Mouse (Mus musculus) skeletal muscle tissue, adult 2 months (tissue): Measurements from ENCODE around the gene Cyp4a12a.
"Not testable (repeated sequence)": the region's sequence is repeated elsewhere in the genome, so short reads cannot be mapped to it uniquely, and the experiment has no call there.

Source experiments
- DNase-seq: peaks from one replicate; pipeline ENCODE4 v3.0.0-alpha.2; 2012; ENCODE audit warnings: low read depth, low spot score

Gene Cyp4a12a

DNA sequence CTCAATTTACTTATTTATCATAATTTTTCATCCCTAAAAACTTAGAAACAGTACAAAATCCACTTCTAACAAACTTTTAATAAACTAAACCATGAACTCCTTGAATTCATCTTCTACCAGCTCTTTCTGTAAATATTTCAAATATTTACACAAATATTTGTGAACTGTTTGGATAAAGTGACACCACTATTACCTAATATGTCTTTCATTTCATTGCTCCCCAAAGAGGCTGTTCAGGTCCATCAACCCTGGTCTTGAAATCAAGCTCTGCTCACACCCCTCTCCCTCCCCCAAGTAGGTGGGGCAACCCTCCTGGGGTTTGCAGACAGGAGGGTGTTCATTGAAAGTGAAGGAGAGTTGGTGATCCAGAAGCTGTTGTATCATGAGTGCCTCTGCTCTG is at the start of gene Cyp4a12a:
TSS of gene Cyp4a12a (plus strand) at position 301 of the 400 bp plus-strand sequence.
- not testable (repeated sequence) for DNase-seq

DNA sequence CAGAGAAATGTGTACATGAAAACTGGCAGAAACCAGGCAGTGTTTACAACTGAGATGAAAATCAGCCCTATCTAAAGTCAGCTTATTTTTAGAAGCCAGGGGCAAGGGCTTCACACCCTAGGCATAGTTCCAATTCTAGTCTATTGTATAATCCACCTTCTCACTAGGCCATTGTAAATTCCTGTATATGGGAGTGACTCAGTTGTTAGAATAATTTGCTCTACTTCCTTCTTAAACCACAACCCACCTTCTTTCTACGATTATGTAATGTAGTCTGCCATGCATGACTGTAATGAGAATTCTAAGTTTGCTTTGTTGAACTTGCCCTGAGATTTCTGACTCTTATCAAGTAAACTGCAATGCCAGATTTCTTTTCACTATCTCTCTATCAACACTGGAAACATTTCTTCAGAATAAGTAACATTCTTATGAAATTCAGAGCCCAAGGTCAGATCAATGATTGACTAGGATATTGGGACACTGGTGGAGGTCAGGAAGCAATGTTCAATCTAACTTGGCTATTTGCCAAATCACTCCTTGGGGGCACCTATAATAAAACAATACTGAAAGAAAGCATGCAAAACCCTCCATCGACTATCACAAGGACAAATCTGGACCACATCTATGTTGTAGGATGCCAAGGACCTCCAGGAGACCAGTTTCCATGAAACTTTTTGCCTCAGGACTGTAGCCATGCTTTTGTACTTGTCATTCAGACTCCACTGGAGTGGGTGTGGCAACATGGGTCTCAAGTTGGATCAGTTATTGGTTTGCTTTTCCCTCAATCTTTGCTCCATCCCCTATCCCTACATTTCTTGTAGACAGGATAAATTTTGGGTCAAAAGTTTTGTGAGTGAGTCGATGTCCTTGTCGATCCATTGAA is 33.9 kb upstream of the Cyp4a12a start:
- DNase-seq: not testable (repeated sequence)

DNA sequence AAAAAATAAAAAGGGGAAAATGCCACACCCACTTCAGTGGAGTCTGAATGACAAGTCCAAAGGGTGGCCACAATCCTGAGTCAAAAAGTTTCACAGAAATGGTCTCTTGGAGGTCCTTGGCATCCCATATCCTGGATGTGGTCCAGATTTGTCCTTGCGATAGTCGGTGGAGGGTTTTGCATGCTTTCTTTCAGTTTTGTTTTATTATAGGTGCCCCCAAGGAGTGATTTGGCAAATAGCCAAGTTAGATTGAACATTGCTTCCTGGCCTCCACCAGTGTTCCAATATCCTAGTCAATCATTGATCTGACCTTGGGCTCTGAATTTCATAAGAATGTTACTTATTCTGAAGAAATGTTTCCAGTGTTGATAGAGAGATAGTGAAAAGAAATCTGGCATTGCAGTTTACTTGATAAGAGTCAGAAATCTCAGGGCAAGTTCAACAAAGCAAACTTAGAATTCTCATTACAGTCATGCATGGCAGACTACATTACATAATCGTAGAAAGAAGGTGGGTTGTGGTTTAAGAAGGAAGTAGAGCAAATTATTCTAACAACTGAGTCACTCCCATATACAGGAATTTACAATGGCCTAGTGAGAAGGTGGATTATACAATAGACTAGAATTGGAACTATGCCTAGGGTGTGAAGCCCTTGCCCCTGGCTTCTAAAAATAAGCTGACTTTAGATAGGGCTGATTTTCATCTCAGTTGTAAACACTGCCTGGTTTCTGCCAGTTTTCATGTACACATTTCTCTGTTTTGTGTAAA is 20.4 kb upstream of the Cyp4a12a start:
- not testable (repeated sequence) for DNase-seq

DNA sequence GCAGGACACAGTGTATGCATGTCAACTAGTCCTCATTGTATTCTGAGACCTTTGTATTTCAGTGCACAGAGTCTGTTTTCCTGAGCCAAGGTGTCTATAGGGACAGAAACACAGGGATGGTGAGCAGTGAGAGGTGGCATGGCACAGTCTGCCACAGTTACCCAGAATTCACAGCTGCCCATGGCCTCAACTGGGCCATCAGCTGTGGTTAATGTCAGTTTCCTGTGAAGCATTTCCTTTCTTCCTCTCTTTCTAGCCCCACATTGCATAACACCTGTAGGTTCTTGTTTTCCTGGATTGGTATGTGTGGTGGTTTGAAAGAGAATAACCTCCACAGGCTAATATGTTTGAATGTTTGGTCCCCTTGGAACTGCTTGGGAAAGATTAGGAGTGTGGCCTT is 18.5 kb upstream of the Cyp4a12a start:
- no peak for DNase-seq

DNA sequence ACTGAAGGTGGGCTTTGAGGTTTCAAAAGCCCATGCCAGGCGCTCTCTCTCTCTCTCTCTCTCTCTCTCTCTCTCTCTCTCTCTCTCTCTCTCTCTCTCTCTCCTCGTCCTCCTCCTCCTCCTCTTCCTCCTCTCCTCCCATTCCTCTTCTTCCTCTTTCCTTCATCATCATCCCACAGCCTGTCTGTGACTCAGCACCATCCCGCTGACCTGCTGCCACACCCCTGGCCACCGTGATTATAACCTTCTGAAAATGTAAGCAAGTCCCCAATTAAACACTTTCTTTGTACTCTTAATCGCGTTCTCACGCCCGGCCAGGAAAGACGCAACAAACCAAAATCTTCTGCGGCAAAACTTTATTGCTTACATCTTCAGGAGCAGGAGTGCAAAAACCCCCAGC is 18.1 kb upstream of the Cyp4a12a start:
- DNase-seq: not testable (repeated sequence)

DNA sequence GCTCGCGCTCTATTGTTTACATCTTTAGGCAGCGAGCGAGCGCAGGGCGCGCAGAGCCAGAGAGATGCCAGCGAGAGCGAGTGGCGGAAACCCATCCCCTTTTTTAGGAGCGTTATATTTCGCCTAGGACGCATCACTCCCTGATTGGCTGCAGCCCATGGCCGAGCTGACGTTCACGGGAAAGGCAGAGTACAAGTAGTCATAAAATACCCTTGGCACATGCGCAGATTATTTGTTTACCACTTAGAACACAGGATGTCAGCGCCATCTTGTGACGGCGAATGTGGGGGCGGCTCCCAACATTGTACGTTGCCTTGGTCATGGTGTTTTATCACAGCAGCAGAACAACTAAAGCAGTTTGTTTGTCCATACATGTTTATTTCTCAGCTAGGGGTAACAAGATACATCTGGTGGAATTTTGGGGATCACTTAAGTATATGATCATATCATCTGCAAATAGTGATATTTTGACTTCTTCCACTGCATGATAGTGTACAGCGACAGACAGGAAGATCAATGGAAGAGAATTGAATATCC is 17.5 kb upstream of the Cyp4a12a start:
- not testable (repeated sequence) for DNase-seq

DNA sequence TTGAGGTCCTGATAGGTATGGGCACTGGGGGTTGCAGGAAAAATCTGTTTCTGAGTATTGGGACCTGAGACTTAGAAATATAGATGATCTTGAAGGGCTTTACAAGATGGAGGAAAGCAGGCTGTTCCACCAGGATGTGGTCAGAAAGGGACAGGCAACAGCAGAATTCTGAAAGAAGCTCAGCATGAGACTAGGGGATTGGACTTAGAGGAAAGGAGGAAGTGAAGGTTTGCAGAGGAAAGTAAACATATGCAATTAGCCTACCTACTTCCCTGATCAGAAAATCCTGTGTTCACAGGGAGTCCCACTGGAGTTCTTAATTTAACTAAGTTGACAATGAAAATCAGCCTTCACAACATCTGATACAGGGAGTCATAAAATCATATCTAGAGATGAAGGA is 26.9 kb downstream of the Cyp4a12a start:
- not testable (repeated sequence) for DNase-seq

DNA sequence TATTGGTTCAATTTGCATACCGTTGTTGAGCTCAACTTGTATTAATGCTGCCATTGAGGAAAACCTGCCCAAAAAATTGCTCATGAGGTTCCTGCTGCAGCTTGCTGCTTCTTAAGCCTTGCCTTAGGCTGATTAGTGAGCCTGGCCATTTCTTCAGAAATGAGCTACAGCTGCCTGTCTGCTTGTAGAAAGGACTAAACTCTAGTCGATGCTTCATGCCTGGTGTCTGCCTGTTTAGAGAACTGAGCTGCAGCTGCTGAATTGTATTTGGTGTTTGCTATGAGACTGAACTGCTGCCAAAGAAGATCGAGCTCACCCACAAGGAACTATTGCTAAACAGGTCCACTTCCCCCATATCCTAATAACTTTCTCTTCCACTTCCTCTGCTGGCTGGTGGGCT is 66.8 kb downstream of the Cyp4a12a start:
- not testable (repeated sequence) for DNase-seq

DNA sequence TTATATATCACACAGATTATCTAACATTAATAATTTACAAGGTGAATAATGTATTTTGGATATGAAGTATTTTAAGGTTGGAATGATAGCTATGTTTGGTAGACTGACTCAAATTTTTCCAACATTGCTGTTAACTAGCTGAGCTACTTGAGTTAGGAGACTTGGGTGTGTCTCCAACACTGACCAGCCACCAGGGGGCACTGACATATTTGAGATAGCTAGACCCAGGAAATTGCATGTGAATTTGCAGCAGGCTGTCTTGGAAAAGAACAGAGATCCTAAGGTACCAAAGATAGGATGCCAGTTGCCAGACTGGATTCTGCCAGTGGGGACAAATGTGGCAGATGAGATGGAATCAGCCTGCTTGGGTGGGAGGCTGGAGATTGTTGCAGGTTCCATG is 69.2 kb downstream of the Cyp4a12a start:
- not testable (repeated sequence) for DNase-seq
